Mouse (Mus musculus) gastrocnemius, adult 18-20 months (tissue): ENCODE data around the gene Chd9. TPM values are rescaled to one million over a fixed set of nuclear protein-coding genes. Genes with fewer than 3 reads are reported as not detected.
"Not testable (repeated sequence)": the region's sequence is repeated elsewhere in the genome, so short reads cannot be mapped to it uniquely, and the experiment has no call there.

Source experiments
- DNase-seq: peaks from one replicate; pipeline ENCODE4 v3.0.0; 2021; ENCODE audit warnings: low spot score
- total RNA-seq, 2 experiments: library from RNA; stranded (reverse); gene quantifications; 2 replicates each; pipeline ENCODE4 v1.2.3; 2021

The Chd9 gene
- total RNA-seq, 2 experiments from 2014 or later: 28.7 to 53.9 TPM

GRCm38 (mm10) chr8:90869920-90870777, 42.0 kb downstream of the Chd9 start:
- no peak for DNase-seq

- DNase-seq: no peak
Measured at GRCm38 (mm10) chr8:90871375-90872080, 43.4 kb downstream of the Chd9 start.

GRCm38 (mm10) chr8:90873051-90873450, 44.9 kb downstream of the Chd9 start:
- DNase-seq: no peak

GRCm38 (mm10) chr8:90876213-90876721, 48.1 kb downstream of the Chd9 start:
- peak; percentile 76 for DNase-seq

- DNase-seq: peak; percentile 80
Measured at GRCm38 (mm10) chr8:90876722-90877429, 48.7 kb downstream of the Chd9 start.

GRCm38 (mm10) chr8:90877430-90877975, 49.4 kb downstream of the Chd9 start:
- no peak for DNase-seq

GRCm38 (mm10) chr8:90878551-90878950, 50.4 kb downstream of the Chd9 start:
- no peak for DNase-seq

GRCm38 (mm10) chr8:90880041-90880440, 51.9 kb downstream of the Chd9 start:
- DNase-seq: no peak

- DNase-seq: no peak
Measured at GRCm38 (mm10) chr8:90881181-90881580, 53.0 kb downstream of the Chd9 start.

GRCm38 (mm10) chr8:90882088-90882691, 54.0 kb downstream of the Chd9 start:
- no peak for DNase-seq

- no peak for DNase-seq
Measured at GRCm38 (mm10) chr8:90885671-90886368, 57.7 kb downstream of the Chd9 start.

GRCm38 (mm10) chr8:90886369-90886712, 58.2 kb downstream of the Chd9 start:
- DNase-seq: not testable (repeated sequence)

GRCm38 (mm10) chr8:90887328-90887727, 59.2 kb downstream of the Chd9 start:
- not testable (repeated sequence) for DNase-seq

- no peak for DNase-seq
Measured at GRCm38 (mm10) chr8:90891872-90892578, 63.9 kb downstream of the Chd9 start.

- no peak for DNase-seq
Measured at GRCm38 (mm10) chr8:90892579-90892919, 64.4 kb downstream of the Chd9 start.

GRCm38 (mm10) chr8:90894231-90894914, 66.2 kb downstream of the Chd9 start:
- DNase-seq: no peak

GRCm38 (mm10) chr8:90897343-90897742, 69.2 kb downstream of the Chd9 start:
- DNase-seq: no peak

GRCm38 (mm10) chr8:90898578-90898977, 70.4 kb downstream of the Chd9 start:
- DNase-seq: no peak

GRCm38 (mm10) chr8:90902002-90902401, 73.8 kb downstream of the Chd9 start:
- no peak for DNase-seq
